Mouse (Mus musculus) kidney, adult 2 months (tissue): Measurements from ENCODE around the gene Chrna1.

ENCODE experiments used
- CTCF ChIP-seq: fragments of 200-500 bp; conservative IDR thresholded peaks from 2 replicates; pipeline ENCODE4 v1.5.1; 2011; ENCODE audit warnings: low read depth, mild to moderate bottlenecking, control low read depth, low read length, moderate library complexity, mixed read lengths; ENCODE audit not compliant: insufficient read depth, insufficient read length
- POLR2A ChIP-seq: fragments of 200-500 bp; IDR thresholded peaks from one replicate; pipeline ENCODE4 v1.6.1; 2011; ENCODE audit warnings: low read depth, low read length, control low read depth

- TF ChIP-seq CTCF (no peak), POLR2A (no peak)
Observed at GRCm38 (mm10) chr2:73527956-73528355, 52.2 kb downstream of the Chrna1 start.
